Mouse (Mus musculus) lung, postnatal 0 days (tissue): ENCODE measurements around the gene Bckdhb. TPM values are rescaled to one million over a fixed set of nuclear protein-coding genes. Genes with fewer than 3 reads are reported as not detected.
"Not testable (repeated sequence)": the region's sequence is repeated elsewhere in the genome, so short reads cannot be mapped to it uniquely, and the experiment has no call there.

Experiments used
- ATAC-seq: fragments of 200-750 bp; cut with Nextera tagmentation; 2 replicates; pipeline ENCODE4 v1.8.0; 2017; ENCODE audit warnings: moderate library complexity
- DNase-seq: peaks from one replicate; pipeline ENCODE4 v3.0.0-alpha.2; 2016; ENCODE audit warnings: low spot score
- H3K27ac ChIP-seq: fragments of 300-500 bp; sonication (generic); 2 replicates; pipeline ENCODE4 v1.5.1; 2014; ENCODE audit warnings: antibody characterized with exemption, mild to moderate bottlenecking, low read length, mixed read lengths
- H3K27me3 ChIP-seq: fragments of 300-500 bp; sonication (generic); replicated peaks from 2 replicates; pipeline ENCODE4 v1.6.1; 2014; ENCODE audit warnings: low read length, mixed read lengths; ENCODE audit not compliant: insufficient read depth
- H3K36me3 ChIP-seq: fragments of 300-500 bp; sonication (generic); 2 replicates; pipeline ENCODE4 v1.6.1; 2014; ENCODE audit warnings: low read length, mixed read lengths; ENCODE audit not compliant: insufficient read depth
- H3K4me1 ChIP-seq: fragments of 300-500 bp; sonication (generic); 2 replicates; pipeline ENCODE4 v1.6.1; 2014; ENCODE audit warnings: antibody characterized with exemption, low read depth, low read length, mixed read lengths; ENCODE audit not compliant: insufficient read depth
- H3K4me2 ChIP-seq: fragments of 300-500 bp; sonication (generic); replicated peaks from 2 replicates; pipeline ENCODE4 v1.6.1; 2014; ENCODE audit warnings: low read depth, mild to moderate bottlenecking, low read length, moderate library complexity, mixed read lengths
- H3K4me3 ChIP-seq: fragments of 300-500 bp; sonication (generic); 2 replicates; pipeline ENCODE4 v1.5.1; 2014; ENCODE audit warnings: low read depth, low read length
- H3K9ac ChIP-seq: fragments of 300-500 bp; sonication (generic); replicated peaks from 2 replicates; pipeline ENCODE4 v1.6.1; 2014; ENCODE audit warnings: low read depth, mild to moderate bottlenecking
- H3K9me3 ChIP-seq: fragments of 300-500 bp; sonication (generic); 2 replicates; pipeline ENCODE4 v1.6.1; 2016; ENCODE audit warnings: low read length, mixed read lengths
- CTCF ChIP-seq: IDR thresholded peaks from 2 replicates; pipeline ENCODE4 v1.5.1; 2016; ENCODE audit warnings: antibody characterized with exemption, mild to moderate bottlenecking
- EP300 ChIP-seq: IDR thresholded peaks from 2 replicates; pipeline ENCODE4 v1.6.1; 2016; ENCODE audit warnings: antibody characterized with exemption, mild to moderate bottlenecking, control low read depth
- WGBS: fragments of 180-500 bp; shearing (Covaris S2); extraction: QIAGEN DNeasy Blood & Tissue Kit; methylation state at CpG from one replicate; pipeline ENCODE4 v1.1.7; 2014; 5-methylcytosine and 5-hydroxymethylcytosine counted together
- polyA plus RNA-seq: library from polyadenylated mRNA; unstranded; fragments of >200 nt; fragmentation: Nextera tagmentation; extraction: Ambion mirVana; gene quantifications from 2 replicates; pipeline ENCODE4 v1.2.1, GENCODE M21; 2015

The Bckdhb gene
- polyA plus RNA-seq, 1 experiment from 2014 or later, result 11.8 TPM

DNA sequence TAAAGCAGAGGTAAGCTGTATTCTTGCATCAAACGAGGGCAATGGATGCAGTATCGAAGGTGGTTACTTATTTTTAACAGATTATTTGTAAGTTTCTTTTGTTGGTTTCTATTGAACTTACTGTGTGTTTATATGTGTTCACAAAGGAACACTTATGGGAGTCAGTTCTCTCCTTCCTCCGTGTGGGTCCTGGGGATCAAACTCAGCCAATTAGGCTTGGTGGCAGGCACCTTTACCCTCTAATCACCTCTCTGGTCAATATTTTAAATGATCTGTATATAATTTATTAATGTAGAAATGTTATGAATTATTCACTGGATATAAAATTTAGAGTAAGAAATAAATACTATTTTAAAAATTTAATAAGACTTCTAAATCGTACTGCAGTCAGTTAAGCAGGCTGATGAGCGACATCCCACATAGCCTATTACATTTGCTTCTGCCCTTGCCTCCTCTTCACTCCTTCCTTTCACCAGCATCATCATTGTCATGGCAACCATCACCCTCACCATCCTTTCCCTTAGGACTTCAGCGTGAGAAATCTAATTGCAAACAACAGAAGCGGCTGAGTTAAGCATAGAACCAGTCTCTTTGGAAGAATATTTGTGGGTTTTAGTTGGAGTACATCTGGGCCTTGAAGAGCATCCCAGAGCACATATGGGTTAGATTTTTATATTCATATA lies 130.3 kb downstream of the Bckdhb start:
- TF ChIP-seq CTCF (no peak), EP300 (no peak)
- no peak overlapping the region for H3K4me2 ChIP-seq
- 87% methylated on average over 7 of the region's 7 CpGs for WGBS
- H3K4me3 ChIP-seq, result no peak overlapping the region
- H3K27me3 ChIP-seq, result no peaks in the 10 kb centered on the region
- H3K9me3 ChIP-seq, result no peaks in the 10 kb centered on the region
- H3K36me3 ChIP-seq, result no peaks in the 10 kb centered on the region
- H3K9ac ChIP-seq, result no peak overlapping the region
- no peak for ATAC-seq
- no peaks in the 10 kb centered on the region for H3K4me1 ChIP-seq
- H3K27ac ChIP-seq, result no peak overlapping the region
- DNase-seq, result no peak

DNA sequence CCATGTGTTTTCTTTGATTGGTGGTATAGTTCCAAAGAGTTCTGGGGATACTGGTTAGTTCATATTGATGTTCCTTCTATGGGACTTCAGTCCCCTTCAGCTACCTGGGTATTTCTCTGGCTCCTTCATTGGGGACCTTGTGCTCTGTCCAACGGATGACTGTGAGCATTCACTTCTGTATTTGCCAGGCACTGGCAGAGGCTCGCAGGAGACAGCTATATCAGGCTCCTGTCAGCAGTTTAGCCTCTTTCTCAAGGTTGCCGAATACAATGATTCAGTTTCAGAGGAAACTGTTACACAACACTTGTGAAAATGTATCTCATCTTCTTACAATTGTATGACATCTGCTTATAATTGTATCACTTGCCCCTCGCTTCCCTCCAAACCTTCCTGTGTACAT lies 135.8 kb downstream of the Bckdhb start:
- not testable (repeated sequence) for H3K9me3 ChIP-seq, H3K9ac ChIP-seq, ATAC-seq, H3K36me3 ChIP-seq, H3K4me3 ChIP-seq, DNase-seq, H3K4me2 ChIP-seq, H3K27ac ChIP-seq, H3K4me1 ChIP-seq, H3K27me3 ChIP-seq
- WGBS, result 77% methylated on average over 4 of the region's 4 CpGs

- Histone ChIP-seq H3K9me3 (no peaks in the 10 kb centered on the region), H3K36me3 (no peaks in the 10 kb centered on the region), H3K4me3 (no peak overlapping the region), H3K27me3 (no peaks in the 10 kb centered on the region), H3K27ac (no peak overlapping the region), H3K4me1 (no peaks in the 10 kb centered on the region), H3K4me2 (no peak overlapping the region), H3K9ac (no peak overlapping the region)
- no peak for ATAC-seq
- 78% methylated on average over 3 of the region's 3 CpGs for WGBS
- DNase-seq, result no peak
- TF ChIP-seq EP300 (no peak), CTCF (no peak)
Measured at GRCm38 (mm10) chr9:84063617-84064016, 138.7 kb downstream of the Bckdhb start.

DNA sequence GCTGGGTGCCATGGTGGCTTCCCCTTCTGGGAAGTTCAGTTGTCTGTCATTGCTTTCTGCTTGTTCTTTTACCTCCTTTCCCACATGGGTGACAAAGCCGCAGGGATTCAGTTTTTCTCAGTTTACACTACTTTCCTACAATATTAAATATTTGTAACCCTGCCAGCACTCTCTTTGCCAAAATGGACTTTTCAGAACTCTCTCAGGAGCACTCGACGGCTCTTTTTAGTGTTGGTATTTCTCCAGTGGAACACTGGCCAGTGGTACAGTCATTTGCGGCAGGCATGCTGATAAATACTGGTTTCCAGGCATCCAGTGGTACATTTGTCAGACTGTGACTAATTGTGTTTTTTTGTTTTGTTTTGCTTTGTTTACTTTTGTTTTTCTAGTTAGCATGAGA lies 139.2 kb downstream of the Bckdhb start:
- no peaks in the 10 kb centered on the region for H3K27me3 ChIP-seq
- H3K9me3 ChIP-seq, result no peaks in the 10 kb centered on the region
- no peaks in the 10 kb centered on the region for H3K36me3 ChIP-seq
- no peak overlapping the region for H3K4me2 ChIP-seq
- no peak for TF ChIP-seq CTCF
- TF ChIP-seq EP300, result no peak
- H3K27ac ChIP-seq, result no peak overlapping the region
- peak; percentile 48 for DNase-seq
- H3K4me1 ChIP-seq, result no peaks in the 10 kb centered on the region
- no peak overlapping the region for H3K4me3 ChIP-seq
- WGBS, result 30% methylated on average over 4 of the region's 4 CpGs
- no peak; the same call in 1 of the 2 replicates for ATAC-seq
- no peak overlapping the region for H3K9ac ChIP-seq

GRCm38 (mm10) chr9:84070247-84070646 lies 145.3 kb downstream of the Bckdhb start:
- Histone ChIP-seq H3K4me1 (no peaks in the 10 kb centered on the region), H3K27ac (no peak overlapping the region), H3K27me3 (no peaks in the 10 kb centered on the region), H3K9me3 (no peaks in the 10 kb centered on the region), H3K36me3 (no peaks in the 10 kb centered on the region), H3K9ac (no peak overlapping the region), H3K4me3 (no peak overlapping the region), H3K4me2 (no peak overlapping the region)
- 77% methylated on average over 6 of the region's 6 CpGs for WGBS
- no peak for DNase-seq
- no peak for ATAC-seq
- TF ChIP-seq CTCF (no peak), EP300 (no peak)

GRCm38 (mm10) chr9:84070740-84071139 lies 145.8 kb downstream of the Bckdhb start:
- Histone ChIP-seq H3K4me1 (no peaks in the 10 kb centered on the region), H3K9me3 (no peaks in the 10 kb centered on the region), H3K27ac (no peak overlapping the region), H3K27me3 (no peaks in the 10 kb centered on the region), H3K4me2 (no peak overlapping the region), H3K4me3 (no peak overlapping the region), H3K9ac (no peak overlapping the region), H3K36me3 (no peaks in the 10 kb centered on the region)
- 62% methylated on average over 5 of the region's 5 CpGs for WGBS
- DNase-seq (no peak), ATAC-seq (no peak)
- TF ChIP-seq EP300 (no peak), CTCF (no peak)

DNA sequence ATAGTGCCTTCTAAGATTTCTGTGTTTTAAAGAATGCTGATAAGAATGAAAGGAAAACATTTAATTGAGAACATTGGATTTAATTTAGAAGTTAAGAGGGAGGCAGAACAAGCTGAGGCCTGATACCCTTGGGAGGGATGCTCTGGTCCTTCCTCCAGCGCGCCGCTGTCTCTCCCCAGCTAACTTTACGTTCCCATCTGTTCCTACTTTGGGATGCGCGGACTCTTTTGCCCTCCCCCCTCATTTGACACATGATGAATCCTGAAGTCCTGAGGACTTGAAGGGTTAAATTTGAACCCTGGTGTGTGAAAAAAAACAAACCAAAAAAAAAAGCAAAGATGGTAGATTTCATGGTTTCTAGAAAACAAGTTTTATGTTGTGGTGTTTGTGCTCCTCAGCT lies 147.6 kb downstream of the Bckdhb start:
- no peak overlapping the region for H3K4me2 ChIP-seq
- 96% methylated on average over 6 of the region's 6 CpGs for WGBS
- no peak overlapping the region for H3K4me3 ChIP-seq
- DNase-seq (no peak), ATAC-seq (no peak)
- H3K9me3 ChIP-seq, result no peaks in the 10 kb centered on the region
- H3K9ac ChIP-seq, result no peak overlapping the region
- no peaks in the 10 kb centered on the region for H3K36me3 ChIP-seq
- H3K27me3 ChIP-seq, result no peaks in the 10 kb centered on the region
- no peak for TF ChIP-seq CTCF
- TF ChIP-seq EP300, result no peak
- H3K4me1 ChIP-seq, result no peaks in the 10 kb centered on the region
- no peak overlapping the region for H3K27ac ChIP-seq
